Mouse (Mus musculus) embryonic fibroblast, embryonic 13.5 days (primary cell): ENCODE measurements around the gene Tuba1c. TPM values are rescaled to one million over a fixed set of nuclear protein-coding genes. Genes with fewer than 3 reads are reported as not detected.

Experiments
- H3K27ac ChIP-seq: 2 replicates; pipeline ENCODE4 v1.5.1; 2012; ENCODE audit warnings: low read length, control low read depth, inconsistent platforms; ENCODE audit not compliant: insufficient read depth
- H3K4me1 ChIP-seq: 2 replicates; pipeline ENCODE4 v1.6.1; 2011; ENCODE audit warnings: low read length; ENCODE audit not compliant: control insufficient read depth, insufficient read depth
- H3K4me3 ChIP-seq: 2 replicates; pipeline ENCODE4 v1.5.1; 2011; ENCODE audit warnings: mild to moderate bottlenecking, control low read depth, low read length; ENCODE audit not compliant: insufficient read depth
- CTCF ChIP-seq: IDR thresholded peaks from 2 replicates; pipeline ENCODE4 v1.5.1; 2011; ENCODE audit warnings: mild to moderate bottlenecking, control low read depth, low read length, moderate library complexity, borderline replicate concordance; ENCODE audit not compliant: insufficient read depth
- POLR2A ChIP-seq: IDR thresholded peaks from 2 replicates; pipeline ENCODE4 v1.6.1; 2011; ENCODE audit warnings: low read depth, mild to moderate bottlenecking, control low read depth, low read length, moderate library complexity
- polyA plus RNA-seq: library from polyadenylated mRNA; stranded (reverse); fragments of >200 nt; gene quantifications from 2 replicates; pipeline ENCODE4 v1.2.4, GENCODE M21; 2011; ENCODE audit warnings: low read depth; ENCODE audit not compliant: missing spikeins, insufficient read length

The Tuba1c gene
- polyA plus RNA-seq, 1 experiment: 171 TPM

DNA sequence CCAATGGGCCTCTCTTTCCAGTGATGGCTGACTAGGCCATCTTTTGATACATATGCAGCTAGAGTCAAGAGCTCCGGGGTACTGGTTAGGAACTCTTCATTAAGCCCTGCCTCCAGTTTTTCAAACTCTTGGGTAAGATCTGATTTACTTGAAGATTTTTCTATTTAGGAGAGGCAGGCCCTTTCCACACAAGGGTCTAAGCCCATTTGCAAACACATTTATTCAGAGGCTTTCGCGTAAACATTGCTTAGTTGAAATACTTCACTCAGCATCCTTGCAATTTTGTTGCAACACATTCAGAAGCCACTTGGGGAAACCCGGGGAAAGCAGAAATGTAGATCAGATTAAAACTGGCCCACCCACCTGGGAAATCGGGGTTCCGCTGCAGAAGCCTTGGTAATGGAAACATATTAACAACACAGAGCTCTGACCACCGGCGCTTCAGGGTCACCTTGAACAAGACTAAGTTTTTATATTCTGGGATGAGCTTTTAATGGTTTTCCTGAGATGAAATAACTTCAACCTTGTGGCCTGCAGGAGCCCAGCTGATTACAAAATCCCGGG lies 34.7 kb upstream of the Tuba1c start:
- Histone ChIP-seq H3K27ac (no peak overlapping the region), H3K4me3 (no peak overlapping the region), H3K4me1 (peaks cover 9% of the 10 kb centered on the region; the same call in 1 of the 2 replicates)
- TF ChIP-seq POLR2A (no peak), CTCF (no peak)

DNA sequence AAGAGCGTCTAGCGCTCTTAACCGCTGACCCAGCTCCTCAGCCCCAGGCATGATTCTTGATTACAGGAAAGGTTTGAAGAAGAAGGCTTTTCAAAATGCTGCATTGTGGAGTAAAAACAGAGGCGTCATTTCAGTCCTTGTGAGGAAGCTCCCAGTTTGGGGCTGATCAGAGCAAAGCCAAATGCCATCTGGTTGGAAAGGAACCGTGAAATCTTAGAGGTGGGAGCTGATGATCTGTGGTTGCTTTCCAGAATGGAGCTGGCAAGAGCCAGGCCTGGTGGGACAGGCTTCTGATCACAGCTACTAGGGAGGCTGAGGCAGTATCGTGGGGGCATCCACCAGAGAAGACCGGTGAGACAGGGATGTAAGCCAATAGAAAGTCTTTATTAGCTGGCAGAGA lies 32.9 kb upstream of the Tuba1c start:
- TF ChIP-seq CTCF: no peak
- TF ChIP-seq POLR2A: no peak
- Histone ChIP-seq H3K27ac (no peak overlapping the region), H3K4me1 (0 out of 2 replicates have a peak, but pooled peaks cover 3% of the 10 kb centered on the region), H3K4me3 (no peak overlapping the region)

DNA sequence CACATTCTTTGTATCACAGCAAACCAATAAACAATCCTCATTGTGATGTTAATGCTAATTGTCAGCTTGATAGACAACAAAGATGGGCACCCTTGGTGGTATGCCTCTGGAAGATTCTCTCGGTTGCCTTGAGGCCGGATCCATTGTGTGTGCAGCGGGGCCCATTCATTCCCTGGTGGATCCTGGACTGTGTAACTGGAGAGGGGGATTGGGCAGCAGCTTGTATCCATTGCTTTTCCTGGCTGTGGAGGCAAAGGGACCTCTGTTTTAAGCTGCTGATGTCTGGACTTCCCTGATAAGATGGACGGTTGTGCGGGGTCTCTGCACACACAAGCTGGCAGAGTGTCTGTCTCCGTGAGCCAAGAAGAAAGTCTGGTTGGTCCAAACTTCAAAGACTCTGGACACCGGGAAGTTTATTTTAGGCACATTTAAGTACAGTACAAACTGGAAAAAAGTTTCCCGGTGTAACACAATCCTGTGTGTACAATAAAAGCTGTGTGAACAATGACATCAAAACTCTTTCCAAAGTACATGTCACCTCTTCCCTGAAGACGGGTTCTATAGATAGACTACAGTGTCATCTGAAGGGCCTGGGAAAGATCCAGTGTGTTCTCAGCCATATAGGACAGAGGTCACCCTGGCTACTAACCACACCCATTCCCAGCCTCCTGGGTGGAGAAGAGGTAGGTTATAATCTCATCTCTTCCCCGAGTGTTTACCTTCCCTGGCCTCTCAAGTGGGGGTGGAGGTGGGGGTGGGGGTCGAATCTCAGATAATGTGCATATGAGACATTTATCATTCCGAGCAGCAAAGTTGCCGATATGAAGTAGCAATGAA lies 31.5 kb upstream of the Tuba1c start:
- TF ChIP-seq CTCF: no peak
- no peak for TF ChIP-seq POLR2A
- Histone ChIP-seq H3K27ac (no peak overlapping the region), H3K4me1 (no peaks in the 10 kb centered on the region), H3K4me3 (no peak overlapping the region)

DNA sequence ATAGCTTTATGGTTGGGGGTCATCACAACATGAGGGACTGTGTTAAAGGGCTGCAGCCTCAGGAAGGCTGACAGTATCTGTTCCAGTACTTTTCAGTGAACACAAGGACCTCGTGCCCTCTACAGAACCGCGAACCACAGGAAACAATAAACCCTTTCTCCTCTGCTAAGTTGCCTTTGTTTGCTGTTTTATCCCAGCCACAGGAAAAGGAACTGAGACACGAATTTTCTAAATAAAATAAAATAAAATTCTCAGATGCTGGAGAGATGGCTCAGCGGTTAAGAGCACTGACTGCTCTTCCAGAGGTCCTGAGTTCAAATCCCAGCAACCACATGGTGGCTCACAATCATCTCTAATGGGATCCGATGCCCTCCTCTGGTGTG lies 30.9 kb upstream of the Tuba1c start:
- no peak for TF ChIP-seq POLR2A
- TF ChIP-seq CTCF: no peak
- H3K27ac ChIP-seq: no peak overlapping the region
- H3K4me1 ChIP-seq: no peaks in the 10 kb centered on the region
- H3K4me3 ChIP-seq: no peak overlapping the region

DNA sequence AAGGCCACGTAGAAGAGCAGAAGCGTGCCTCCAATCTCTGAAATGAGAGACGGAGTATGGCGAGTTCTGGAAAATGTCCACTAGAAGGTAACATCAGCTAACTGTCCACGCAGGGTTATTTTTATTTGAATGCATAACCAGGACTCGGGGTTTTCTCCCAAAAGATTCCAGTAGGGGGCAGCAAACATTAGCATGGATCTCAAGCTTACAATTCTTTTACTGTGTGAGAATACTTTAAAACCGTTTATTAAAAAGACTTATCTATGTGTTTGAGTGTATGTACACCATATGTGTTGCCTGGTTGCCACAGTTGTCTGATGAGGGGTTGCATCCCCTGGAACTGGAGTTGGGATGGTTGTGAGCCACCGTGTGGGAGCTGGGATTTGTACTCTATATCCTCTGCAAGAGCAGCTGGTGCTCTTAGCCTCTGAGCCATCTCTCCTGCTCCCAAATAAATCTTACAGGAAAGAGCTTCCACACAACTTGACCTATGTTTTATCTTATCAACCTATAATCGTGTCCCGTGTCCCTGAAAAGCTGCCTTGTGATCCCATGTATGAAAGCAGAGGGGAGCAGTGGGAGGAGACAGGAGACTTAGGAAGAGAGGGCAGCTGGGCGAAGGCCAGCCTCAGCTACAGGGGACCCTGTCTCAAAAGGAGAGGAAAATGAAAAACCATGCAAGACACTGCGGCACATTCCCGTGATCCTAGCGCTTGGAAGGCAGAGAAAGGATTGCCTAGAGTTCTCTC lies 29.0 kb upstream of the Tuba1c start:
- TF ChIP-seq POLR2A (no peak), CTCF (no peak)
- Histone ChIP-seq H3K4me1 (no peaks in the 10 kb centered on the region), H3K4me3 (no peak overlapping the region), H3K27ac (0 out of 2 replicates have a peak overlapping the region, but pooled peaks have one; percentile 2)

DNA sequence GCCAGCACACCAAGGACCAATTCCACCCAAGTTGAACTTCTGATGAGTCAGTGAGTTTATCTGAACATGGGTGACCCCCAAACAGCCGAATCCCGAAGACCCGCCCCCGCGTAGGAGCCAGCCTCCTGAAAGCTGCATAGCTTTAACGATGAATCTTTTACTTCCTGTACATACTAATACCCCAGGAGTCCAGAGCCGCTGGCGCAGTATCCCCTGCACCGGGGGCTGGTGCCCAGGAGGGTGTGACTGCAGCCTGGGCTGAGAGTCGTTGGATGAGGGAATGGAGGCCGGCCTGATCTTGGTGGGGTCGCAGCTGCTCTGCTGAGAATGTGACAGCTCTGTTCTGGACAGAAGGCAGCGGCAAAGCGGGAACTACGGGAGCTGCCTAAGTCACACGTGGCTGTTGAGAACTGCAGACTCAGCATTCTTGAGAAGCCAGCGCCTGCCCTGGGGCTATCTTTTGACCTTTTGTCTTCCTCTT lies 28.2 kb upstream of the Tuba1c start:
- no peak for TF ChIP-seq POLR2A
- TF ChIP-seq CTCF: no peak
- H3K27ac ChIP-seq: peak overlapping the region; percentile 14; the same call in 1 of the 2 replicates

DNA sequence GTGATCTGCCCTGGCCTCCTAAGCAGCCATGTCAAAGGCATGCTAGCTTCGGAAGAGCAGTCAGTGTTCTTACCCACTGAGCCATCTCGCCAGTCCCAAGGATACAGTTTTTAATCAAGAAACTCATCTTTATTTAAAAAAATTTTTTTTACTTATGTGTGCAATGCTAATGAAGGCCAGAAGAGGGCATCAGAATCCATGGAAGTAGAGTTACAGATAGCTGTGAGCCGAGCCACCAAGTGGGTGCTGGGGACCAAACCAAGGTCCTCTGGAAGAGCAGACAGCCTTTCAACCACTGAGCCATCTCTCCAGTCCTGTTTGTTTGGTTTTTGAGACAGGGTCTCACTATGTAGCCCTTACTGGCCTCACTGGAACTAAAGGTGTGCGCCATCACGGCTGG lies 26.1 kb upstream of the Tuba1c start:
- Histone ChIP-seq H3K4me1 (0 out of 2 replicates have a peak, but pooled peaks cover under 1% of the 10 kb centered on the region), H3K27ac (no peak overlapping the region), H3K4me3 (no peak overlapping the region)
- TF ChIP-seq POLR2A (no peak), CTCF (no peak)

More for the DNA sequence above, 28.2 kb upstream of the Tuba1c start:
- Histone ChIP-seq H3K4me3 (no peak overlapping the region; the same call in 1 of the 2 replicates), H3K4me1 (no peaks in the 10 kb centered on the region)

DNA sequence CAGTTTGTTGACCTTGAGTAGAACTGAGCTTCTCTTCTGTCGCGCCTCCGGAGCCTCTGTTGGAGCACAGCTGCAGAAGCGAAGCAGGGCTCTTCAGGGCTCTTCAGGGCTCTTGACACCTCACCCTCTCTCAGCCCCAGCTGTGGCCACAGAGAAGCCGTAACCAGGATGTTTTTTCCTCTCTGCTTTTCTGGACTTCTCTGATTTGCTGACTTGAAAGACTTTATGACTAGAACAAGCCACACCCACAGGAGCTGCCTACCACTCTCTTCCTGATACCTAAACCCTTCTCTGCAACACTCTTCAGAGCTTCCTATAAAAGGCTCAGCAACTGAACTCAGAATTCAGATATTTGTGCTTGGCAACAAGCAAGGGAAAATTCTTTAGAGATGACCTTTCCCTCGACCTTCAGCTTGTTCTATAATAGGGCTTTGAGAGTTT lies 20.9 kb upstream of the Tuba1c start:
- H3K4me1 ChIP-seq: 0 out of 2 replicates have a peak, but pooled peaks cover 3% of the 10 kb centered on the region
- H3K27ac ChIP-seq: no peak overlapping the region
- TF ChIP-seq POLR2A (no peak), CTCF (no peak)
- H3K4me3 ChIP-seq: no peak overlapping the region

DNA sequence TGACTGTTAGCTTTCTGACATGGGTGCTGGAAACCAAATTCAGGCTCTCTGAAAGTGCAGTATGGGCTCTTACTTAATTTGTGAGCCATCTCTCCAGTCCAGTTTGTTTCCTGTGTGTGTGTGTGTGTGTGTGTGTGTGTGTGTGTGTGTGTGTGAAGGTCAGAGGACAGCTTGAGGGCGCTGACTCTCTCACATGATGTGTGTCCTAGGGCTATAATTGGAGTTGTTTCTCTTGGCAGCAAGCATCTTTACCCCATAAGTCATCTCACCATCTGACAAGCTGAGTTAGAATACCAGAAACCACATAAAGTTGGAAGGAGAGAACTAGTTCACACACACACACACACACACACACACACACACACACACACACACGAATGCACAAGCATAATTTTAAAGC lies 18.8 kb upstream of the Tuba1c start:
- Histone ChIP-seq H3K4me1 (0 out of 2 replicates have a peak, but pooled peaks cover 3% of the 10 kb centered on the region), H3K4me3 (no peak overlapping the region)
- TF ChIP-seq CTCF: no peak
- no peak for TF ChIP-seq POLR2A

DNA sequence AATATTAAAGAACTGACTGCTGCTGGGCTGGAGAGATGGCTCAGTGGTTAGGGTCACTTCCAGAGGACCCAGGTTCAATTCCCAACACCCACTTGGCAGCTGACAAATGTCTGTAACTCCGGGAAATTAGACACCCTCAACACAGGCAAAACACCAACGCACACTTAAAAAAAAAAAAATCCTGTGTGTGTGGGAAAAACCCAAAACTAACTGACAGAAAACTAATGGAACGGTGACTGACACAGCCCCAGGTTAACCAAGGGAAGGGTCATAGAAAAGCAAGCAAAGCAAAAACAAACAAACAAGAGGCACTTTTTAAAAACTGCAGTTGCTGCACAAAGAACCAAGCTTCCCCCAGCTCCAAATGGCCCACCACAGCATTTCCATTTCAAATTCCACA lies 17.7 kb upstream of the Tuba1c start:
- Histone ChIP-seq H3K4me3 (no peak overlapping the region), H3K27ac (no peak overlapping the region), H3K4me1 (0 out of 2 replicates have a peak, but pooled peaks cover 3% of the 10 kb centered on the region)
- no peak for TF ChIP-seq POLR2A
- TF ChIP-seq CTCF: no peak

More for the DNA sequence above, 18.8 kb upstream of the Tuba1c start:
- no peak overlapping the region for H3K27ac ChIP-seq
